Mouse (Mus musculus) urinary bladder, adult 2 months (tissue): ENCODE data around the gene Cdk5r1. TPM values are rescaled to one million over a fixed set of nuclear protein-coding genes. Genes with fewer than 3 reads are reported as not detected.

Experiments
- DNase-seq: peaks from one replicate; pipeline ENCODE4 v3.0.0; 2022; ENCODE audit warnings: low spot score
- polyA plus RNA-seq: library from polyadenylated mRNA; depleted of rRNA; stranded (reverse); fragments of >200 nt; gene quantifications from 2 replicates; pipeline ENCODE4 v1.2.3, GENCODE M21; 2012

Cdk5r1 gene
- polyA plus RNA-seq, 1 experiment: 0.94 TPM

GRCm38 (mm10) chr11:80504519-80505385 is 27.9 kb downstream of the Cdk5r1 start:
- no peak for DNase-seq

- DNase-seq: no peak
These were observed 28.8 kb downstream of the Cdk5r1 start for GRCm38 (mm10) chr11:80505581-80505980.

- no peak for DNase-seq
These were observed 29.7 kb downstream of the Cdk5r1 start for GRCm38 (mm10) chr11:80506483-80506882.

GRCm38 (mm10) chr11:80507791-80508190 is 31.0 kb downstream of the Cdk5r1 start:
- DNase-seq: no peak

- no peak for DNase-seq
These were observed 31.7 kb downstream of the Cdk5r1 start for GRCm38 (mm10) chr11:80508361-80509175.

GRCm38 (mm10) chr11:80509176-80509506 is 32.3 kb downstream of the Cdk5r1 start:
- DNase-seq: no peak

GRCm38 (mm10) chr11:80510124-80510523 is 33.3 kb downstream of the Cdk5r1 start:
- DNase-seq: no peak

- DNase-seq: no peak
These were observed 35.7 kb downstream of the Cdk5r1 start for GRCm38 (mm10) chr11:80512313-80513056.

- no peak for DNase-seq
These were observed 37.0 kb downstream of the Cdk5r1 start for GRCm38 (mm10) chr11:80513796-80514195.

GRCm38 (mm10) chr11:80515346-80515745 is 38.5 kb downstream of the Cdk5r1 start:
- DNase-seq: no peak

GRCm38 (mm10) chr11:80515895-80516294 is 39.1 kb downstream of the Cdk5r1 start:
- no peak for DNase-seq

- DNase-seq: no peak
These were observed 41.9 kb downstream of the Cdk5r1 start for GRCm38 (mm10) chr11:80518421-80519367.

GRCm38 (mm10) chr11:80521148-80521547 is 44.3 kb downstream of the Cdk5r1 start:
- DNase-seq: no peak

GRCm38 (mm10) chr11:80522852-80523251 is 46.0 kb downstream of the Cdk5r1 start:
- no peak for DNase-seq

- no peak for DNase-seq
These were observed 46.6 kb downstream of the Cdk5r1 start for GRCm38 (mm10) chr11:80523410-80523809.

GRCm38 (mm10) chr11:80524213-80524612 is 47.4 kb downstream of the Cdk5r1 start:
- DNase-seq: no peak

- DNase-seq: no peak
These were observed 50.9 kb downstream of the Cdk5r1 start for GRCm38 (mm10) chr11:80527697-80528096.

GRCm38 (mm10) chr11:80529149-80529548 is 52.3 kb downstream of the Cdk5r1 start:
- DNase-seq: no peak
